Mouse (Mus musculus) kidney, embryonic 15.5 days (tissue): ENCODE data around the gene Faap20. TPM values are rescaled to one million over a fixed set of nuclear protein-coding genes. Genes with fewer than 3 reads are reported as not detected.
"Not testable (repeated sequence)": the region's sequence is repeated elsewhere in the genome, so short reads cannot be mapped to it uniquely, and the experiment has no call there.

Source experiments
- ATAC-seq: fragments of 200-750 bp; cut with Nextera tagmentation; replicated peaks from 2 replicates; pipeline ENCODE4 v1.8.0; 2017; ENCODE audit warnings: moderate TSS enrichment; ENCODE audit not compliant: low FRiP score
- H3K27ac ChIP-seq: fragments of 300-500 bp; sonication (generic); 2 replicates; pipeline ENCODE4 v1.5.1; 2015; ENCODE audit warnings: mild to moderate bottlenecking, inconsistent platforms
- H3K27me3 ChIP-seq: fragments of 300-500 bp; sonication (generic); 2 replicates; pipeline ENCODE4 v1.6.1; 2015; ENCODE audit warnings: inconsistent platforms
- H3K36me3 ChIP-seq: fragments of 300-500 bp; sonication (generic); 2 replicates; pipeline ENCODE4 v1.6.1; 2015; ENCODE audit warnings: inconsistent platforms
- H3K4me1 ChIP-seq: fragments of 300-500 bp; sonication (generic); 2 replicates; pipeline ENCODE4 v1.6.1; 2015; ENCODE audit warnings: inconsistent platforms
- H3K4me2 ChIP-seq: fragments of 300-500 bp; sonication (generic); 2 replicates; pipeline ENCODE4 v1.6.1; 2015; ENCODE audit warnings: moderate library complexity, mild to moderate bottlenecking, inconsistent platforms
- H3K4me3 ChIP-seq: fragments of 300-500 bp; sonication (generic); replicated peaks from 2 replicates; pipeline ENCODE4 v1.5.1; 2015; ENCODE audit warnings: mild to moderate bottlenecking, inconsistent platforms
- H3K9ac ChIP-seq: fragments of 300-500 bp; sonication (generic); 2 replicates; pipeline ENCODE4 v1.6.1; 2015; ENCODE audit warnings: mild to moderate bottlenecking, inconsistent platforms
- H3K9me3 ChIP-seq: fragments of 300-500 bp; sonication (generic); replicated peaks from 2 replicates; pipeline ENCODE4 v1.6.1; 2016; ENCODE audit warnings: inconsistent platforms
- WGBS: fragments of 180-500 bp; shearing (Covaris S2); methylation state at CpG from one replicate; pipeline ENCODE4 v1.1.7; 2015; ENCODE audit warnings: mixed read lengths; 5-methylcytosine and 5-hydroxymethylcytosine counted together
- polyA plus RNA-seq: library from polyadenylated mRNA; unstranded; fragments of >200 nt; fragmentation: Nextera tagmentation; extraction: Ambion mirVana; gene quantifications from 2 replicates; pipeline ENCODE4 v1.2.1, GENCODE M21; 2015

Faap20 gene
- polyA plus RNA-seq, 1 experiment from 2014 or later = 68.8 TPM

DNA sequence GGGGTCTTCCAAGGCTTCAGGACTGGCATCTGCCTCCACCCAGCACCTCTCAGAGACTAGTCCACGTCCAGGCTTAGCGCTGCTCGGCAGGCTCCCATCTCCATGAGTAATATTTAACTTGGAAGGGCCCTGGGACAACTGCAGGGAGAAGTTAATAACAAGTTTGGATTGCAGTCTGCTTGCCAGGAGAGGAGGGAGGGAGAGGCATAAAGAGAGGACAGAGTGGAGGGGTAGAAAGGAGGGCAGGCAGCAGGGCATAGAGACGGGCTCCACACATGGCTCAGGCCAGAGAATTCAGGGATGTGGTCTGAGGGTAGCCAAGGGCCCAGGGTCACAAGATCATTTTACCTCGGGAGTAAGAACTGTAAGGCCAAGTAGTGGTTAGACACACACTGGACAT lies 11.3 kb upstream of the Faap20 start:
- no peak overlapping the region for H3K4me3 ChIP-seq
- peak; percentile 42 for ATAC-seq
- WGBS = 47% methylated on average over 5 of the region's 5 CpGs
- H3K9ac ChIP-seq = no peak overlapping the region
- peak overlapping the region; percentile 33; the same call in 1 of the 2 replicates for H3K4me2 ChIP-seq
- H3K27ac ChIP-seq = peak overlapping the region; percentile 99
- 0 out of 2 replicates have a peak, but pooled peaks cover 3% of the 10 kb centered on the region for H3K27me3 ChIP-seq
- peaks cover 55% of the 10 kb centered on the region for H3K4me1 ChIP-seq
- H3K9me3 ChIP-seq = no peaks in the 10 kb centered on the region
- H3K36me3 ChIP-seq = no peaks in the 10 kb centered on the region

- H3K4me1 ChIP-seq = peaks cover 43% of the 10 kb centered on the region
- no peak overlapping the region for H3K27ac ChIP-seq
- ATAC-seq = no peak
- no peaks in the 10 kb centered on the region for H3K36me3 ChIP-seq
- no peak overlapping the region for H3K4me2 ChIP-seq
- H3K4me3 ChIP-seq = no peak overlapping the region
- WGBS = 57% methylated on average over 6 of the region's 6 CpGs
- H3K9me3 ChIP-seq = no peaks in the 10 kb centered on the region
- 0 out of 2 replicates have a peak, but pooled peaks cover 3% of the 10 kb centered on the region for H3K27me3 ChIP-seq
- H3K9ac ChIP-seq = no peak overlapping the region
Observed at GRCm38 (mm10) chr4:155239494-155239893, 10.1 kb upstream of the Faap20 start.

DNA sequence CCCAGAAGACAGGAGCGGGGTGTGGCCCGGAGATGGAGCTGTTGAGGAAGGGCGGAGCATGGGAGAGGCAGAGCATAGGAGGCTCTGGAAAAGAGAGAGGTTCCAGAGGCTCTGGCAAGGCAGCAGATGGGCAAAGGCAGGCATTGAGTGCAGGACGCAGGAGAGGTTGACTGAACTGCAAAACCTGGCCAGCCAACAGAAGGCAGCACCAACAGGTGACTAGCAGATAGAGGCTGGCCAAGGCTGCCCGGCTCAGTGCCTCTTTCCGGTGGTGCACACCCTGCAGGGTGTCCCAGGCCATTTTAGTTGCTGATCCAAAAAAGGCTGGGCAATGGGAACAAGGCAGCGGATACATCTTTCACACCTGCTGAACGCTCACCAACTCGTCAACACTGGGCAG lies 7.8 kb upstream of the Faap20 start:
- Histone ChIP-seq H3K4me1 (peaks cover 37% of the 10 kb centered on the region), H3K27ac (no peak overlapping the region), H3K4me3 (no peak overlapping the region), H3K4me2 (no peak overlapping the region), H3K9me3 (no peaks in the 10 kb centered on the region), H3K9ac (no peak overlapping the region), H3K27me3 (0 out of 2 replicates have a peak, but pooled peaks cover 3% of the 10 kb centered on the region), H3K36me3 (no peaks in the 10 kb centered on the region)
- no peak for ATAC-seq
- 82% methylated on average over 9 of the region's 9 CpGs for WGBS

GRCm38 (mm10) chr4:155242292-155242691 lies 7.3 kb upstream of the Faap20 start:
- H3K4me1 ChIP-seq = peaks cover 37% of the 10 kb centered on the region
- H3K9me3 ChIP-seq = no peaks in the 10 kb centered on the region
- H3K36me3 ChIP-seq = no peaks in the 10 kb centered on the region
- H3K27ac ChIP-seq = no peak overlapping the region
- no peak overlapping the region for H3K9ac ChIP-seq
- 0 out of 2 replicates have a peak, but pooled peaks cover 3% of the 10 kb centered on the region for H3K27me3 ChIP-seq
- 89% methylated on average over 5 of the region's 5 CpGs for WGBS
- no peak for ATAC-seq
- no peak overlapping the region for H3K4me2 ChIP-seq
- H3K4me3 ChIP-seq = no peak overlapping the region

DNA sequence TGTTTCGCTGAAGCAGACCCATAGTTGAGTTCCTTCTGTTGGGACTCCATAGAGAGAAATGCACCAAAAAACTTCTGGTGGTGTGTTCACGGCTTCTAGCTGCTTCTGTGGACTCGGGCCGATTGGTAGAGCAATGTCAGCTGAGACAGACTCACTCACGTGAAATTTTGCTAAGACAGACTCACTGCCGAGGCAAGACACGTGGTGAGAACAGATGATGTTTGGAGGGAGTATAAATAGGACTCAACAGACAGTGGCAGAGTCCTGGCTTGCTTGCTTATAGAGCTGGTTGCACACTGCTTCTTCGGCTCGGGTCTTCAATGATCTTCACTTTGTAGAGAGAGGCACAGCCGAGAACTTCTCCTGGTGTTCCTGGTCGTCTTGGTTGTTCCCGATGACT lies 6.4 kb upstream of the Faap20 start:
- Histone ChIP-seq H3K9ac (no peak overlapping the region), H3K4me3 (no peak overlapping the region), H3K4me2 (no peak overlapping the region), H3K27ac (no peak overlapping the region), H3K9me3 (no peaks in the 10 kb centered on the region), H3K4me1 (peaks cover 28% of the 10 kb centered on the region), H3K27me3 (0 out of 2 replicates have a peak, but pooled peaks cover 3% of the 10 kb centered on the region), H3K36me3 (no peaks in the 10 kb centered on the region)
- 87% methylated on average over 12 of the region's 12 CpGs for WGBS
- ATAC-seq = no peak

- Histone ChIP-seq H3K4me1 (peaks cover 41% of the 10 kb centered on the region), H3K4me2 (no peak overlapping the region), H3K9me3 (no peaks in the 10 kb centered on the region), H3K9ac (no peak overlapping the region), H3K36me3 (no peaks in the 10 kb centered on the region), H3K4me3 (no peak overlapping the region), H3K27me3 (0 out of 2 replicates have a peak, but pooled peaks cover 3% of the 10 kb centered on the region), H3K27ac (peak overlapping the region; percentile 19)
- WGBS = 56% methylated on average over 6 of the region's 6 CpGs
- no peak for ATAC-seq
Observed at GRCm38 (mm10) chr4:155245770-155246492, 3.7 kb upstream of the Faap20 start.

DNA sequence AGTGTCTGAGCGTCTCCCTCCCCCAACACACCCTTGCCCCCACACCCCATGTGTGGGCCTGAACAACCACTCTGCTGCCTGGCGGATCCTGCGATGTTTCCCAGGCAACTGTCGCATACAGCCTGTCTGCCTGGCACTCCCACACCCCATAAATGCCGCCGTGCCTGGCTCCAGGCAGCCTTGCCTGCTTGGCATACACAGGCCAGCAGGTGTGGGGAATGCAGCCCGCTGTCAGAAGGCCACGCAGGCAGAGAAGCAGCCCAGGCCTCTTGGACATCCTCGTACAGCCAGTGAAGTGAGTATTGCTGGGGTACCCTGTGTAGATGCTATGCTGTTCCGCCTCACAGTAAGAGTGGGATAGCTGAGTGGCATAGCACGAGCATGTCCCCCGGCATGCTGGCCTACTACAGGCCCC lies 2.9 kb upstream of the Faap20 start:
- Histone ChIP-seq H3K4me1 (peaks cover 48% of the 10 kb centered on the region), H3K9me3 (no peaks in the 10 kb centered on the region), H3K4me2 (no peak overlapping the region), H3K36me3 (no peaks in the 10 kb centered on the region), H3K27me3 (0 out of 2 replicates have a peak, but pooled peaks cover 1% of the 10 kb centered on the region), H3K27ac (peak overlapping the region; percentile 19), H3K4me3 (no peak overlapping the region), H3K9ac (peak overlapping the region; percentile 24; the same call in 1 of the 2 replicates)
- 59% methylated on average over 12 of the region's 12 CpGs for WGBS
- no peak for ATAC-seq

GRCm38 (mm10) chr4:155248054-155248453 lies 1.5 kb upstream of the Faap20 start:
- 90% methylated on average over 3 of the region's 3 CpGs for WGBS
- H3K36me3 ChIP-seq, H3K4me2 ChIP-seq, H3K9ac ChIP-seq, H3K4me3 ChIP-seq, H3K27me3 ChIP-seq, ATAC-seq, H3K9me3 ChIP-seq, H3K27ac ChIP-seq: not testable (repeated sequence)
- peaks cover 59% of the 10 kb centered on the region for H3K4me1 ChIP-seq

- Histone ChIP-seq H3K4me1 (peaks cover 59% of the 10 kb centered on the region), H3K4me2 (peak overlapping the region; percentile 93), H3K27ac (peak overlapping the region; percentile 99), H3K27me3 (no peaks in the 10 kb centered on the region), H3K36me3 (no peaks in the 10 kb centered on the region), H3K4me3 (peak overlapping the region; percentile 68), H3K9ac (peak overlapping the region; percentile 72), H3K9me3 (no peaks in the 10 kb centered on the region)
- under 1% methylated on average over 9 of the region's 9 CpGs for WGBS
- peak; percentile 69 for ATAC-seq
Observed at GRCm38 (mm10) chr4:155249257-155249647, 350 bp upstream of the Faap20 start.

- Histone ChIP-seq H3K4me1 (peaks cover 54% of the 10 kb centered on the region), H3K9ac (peak overlapping the region; percentile 72), H3K27me3 (no peaks in the 10 kb centered on the region), H3K4me2 (peak overlapping the region; percentile 93), H3K36me3 (no peaks in the 10 kb centered on the region), H3K9me3 (no peaks in the 10 kb centered on the region), H3K4me3 (peak overlapping the region; percentile 68), H3K27ac (peak overlapping the region; percentile 99)
- WGBS = 11% methylated on average over 23 of the region's 23 CpGs
- peak; percentile 22 for ATAC-seq
Observed at GRCm38 (mm10) chr4:155250361-155251117, 937 bp downstream of the Faap20 start.

GRCm38 (mm10) chr4:155251147-155251546 lies 1.5 kb downstream of the Faap20 start:
- 0 out of 2 replicates have a peak overlapping the region, but pooled peaks have one; percentile 14 for H3K9ac ChIP-seq
- H3K4me2 ChIP-seq = peak overlapping the region; percentile 93
- H3K27ac ChIP-seq = 0 out of 2 replicates have a peak overlapping the region, but pooled peaks have one; percentile 99
- no peaks in the 10 kb centered on the region for H3K27me3 ChIP-seq
- H3K36me3 ChIP-seq = peaks cover 4% of the 10 kb centered on the region
- no peaks in the 10 kb centered on the region for H3K9me3 ChIP-seq
- peaks cover 48% of the 10 kb centered on the region for H3K4me1 ChIP-seq
- H3K4me3 ChIP-seq = peak overlapping the region; percentile 68; the same call in 1 of the 2 replicates
- WGBS = 55% methylated on average over 3 of the region's 3 CpGs
- no peak for ATAC-seq

DNA sequence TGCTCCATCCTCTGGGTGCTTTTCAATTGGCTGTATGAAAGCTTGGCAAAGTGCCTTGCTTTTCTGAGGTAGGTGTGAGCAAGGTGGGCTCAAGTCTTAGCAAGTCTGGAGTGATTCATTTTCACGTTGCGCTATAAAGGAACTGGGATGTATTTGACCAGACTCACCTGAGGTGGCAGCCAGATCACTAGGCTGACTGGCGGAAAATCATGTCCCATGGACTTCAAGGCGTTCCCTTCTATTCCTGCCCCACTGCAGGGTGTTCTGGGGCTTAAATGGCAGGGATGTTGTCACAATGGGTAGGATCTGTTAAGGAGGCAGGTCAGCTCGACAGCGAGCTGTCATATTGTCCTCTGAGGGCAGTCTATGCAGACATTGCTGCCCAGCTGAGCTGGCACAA lies 2.7 kb downstream of the Faap20 start:
- Histone ChIP-seq H3K27ac (no peak overlapping the region), H3K9me3 (no peaks in the 10 kb centered on the region), H3K4me3 (no peak overlapping the region), H3K9ac (no peak overlapping the region), H3K27me3 (no peaks in the 10 kb centered on the region), H3K36me3 (peaks cover 12% of the 10 kb centered on the region), H3K4me1 (peaks cover 37% of the 10 kb centered on the region), H3K4me2 (no peak overlapping the region)
- ATAC-seq = no peak
- WGBS = 86% methylated on average over 6 of the region's 6 CpGs
